Mouse (Mus musculus) forebrain, embryonic 15.5 days (tissue): Measurements from ENCODE around the gene 6030445D17Rik. TPM values are rescaled to one million over a fixed set of nuclear protein-coding genes. Genes with fewer than 3 reads are reported as not detected.

Experiments used
- ATAC-seq: fragments of 200-750 bp; cut with Nextera tagmentation; replicated peaks from 2 replicates; pipeline ENCODE4 v1.8.0; 2017; ENCODE audit warnings: mild to moderate bottlenecking, moderate TSS enrichment, moderate library complexity
- H3K27ac ChIP-seq: fragments of 300-500 bp; sonication (generic); replicated peaks from 2 replicates; pipeline ENCODE4 v1.5.1; 2015; ENCODE audit warnings: mild to moderate bottlenecking, inconsistent platforms
- H3K27me3 ChIP-seq: fragments of 300-500 bp; sonication (generic); 2 replicates; pipeline ENCODE4 v1.6.1; 2015; ENCODE audit warnings: inconsistent platforms
- H3K36me3 ChIP-seq: fragments of 300-500 bp; sonication (generic); 2 replicates; pipeline ENCODE4 v1.6.1; 2015; ENCODE audit warnings: mild to moderate bottlenecking, inconsistent platforms
- H3K4me1 ChIP-seq: fragments of 300-500 bp; sonication (generic); 2 replicates; pipeline ENCODE4 v1.6.1; 2015; ENCODE audit warnings: inconsistent platforms
- H3K4me2 ChIP-seq: fragments of 300-500 bp; sonication (generic); replicated peaks from 2 replicates; pipeline ENCODE4 v1.6.1; 2015; ENCODE audit warnings: mild to moderate bottlenecking, inconsistent platforms
- H3K4me3 ChIP-seq: fragments of 300-500 bp; sonication (generic); 2 replicates; pipeline ENCODE4 v1.5.1; 2015; ENCODE audit warnings: mild to moderate bottlenecking, inconsistent platforms
- H3K9ac ChIP-seq: fragments of 300-500 bp; sonication (generic); replicated peaks from 2 replicates; pipeline ENCODE4 v1.6.1; 2015; ENCODE audit warnings: mild to moderate bottlenecking, inconsistent platforms
- H3K9me3 ChIP-seq: fragments of 300-500 bp; sonication (generic); 2 replicates; pipeline ENCODE4 v1.6.1; 2016; ENCODE audit warnings: inconsistent platforms
- WGBS: fragments of 180-500 bp; shearing (Covaris S2); methylation state at CpG from one replicate; pipeline ENCODE4 v1.1.7; 2015; ENCODE audit warnings: mixed read lengths; 5-methylcytosine and 5-hydroxymethylcytosine counted together
- polyA plus RNA-seq: library from polyadenylated mRNA; unstranded; fragments of >200 nt; fragmentation: Nextera tagmentation; extraction: Ambion mirVana; gene quantifications from 2 replicates; pipeline ENCODE4 v1.2.1, GENCODE M21; 2015

Gene 6030445D17Rik
- polyA plus RNA-seq, 1 experiment from 2014 or later: 0.57 TPM

DNA sequence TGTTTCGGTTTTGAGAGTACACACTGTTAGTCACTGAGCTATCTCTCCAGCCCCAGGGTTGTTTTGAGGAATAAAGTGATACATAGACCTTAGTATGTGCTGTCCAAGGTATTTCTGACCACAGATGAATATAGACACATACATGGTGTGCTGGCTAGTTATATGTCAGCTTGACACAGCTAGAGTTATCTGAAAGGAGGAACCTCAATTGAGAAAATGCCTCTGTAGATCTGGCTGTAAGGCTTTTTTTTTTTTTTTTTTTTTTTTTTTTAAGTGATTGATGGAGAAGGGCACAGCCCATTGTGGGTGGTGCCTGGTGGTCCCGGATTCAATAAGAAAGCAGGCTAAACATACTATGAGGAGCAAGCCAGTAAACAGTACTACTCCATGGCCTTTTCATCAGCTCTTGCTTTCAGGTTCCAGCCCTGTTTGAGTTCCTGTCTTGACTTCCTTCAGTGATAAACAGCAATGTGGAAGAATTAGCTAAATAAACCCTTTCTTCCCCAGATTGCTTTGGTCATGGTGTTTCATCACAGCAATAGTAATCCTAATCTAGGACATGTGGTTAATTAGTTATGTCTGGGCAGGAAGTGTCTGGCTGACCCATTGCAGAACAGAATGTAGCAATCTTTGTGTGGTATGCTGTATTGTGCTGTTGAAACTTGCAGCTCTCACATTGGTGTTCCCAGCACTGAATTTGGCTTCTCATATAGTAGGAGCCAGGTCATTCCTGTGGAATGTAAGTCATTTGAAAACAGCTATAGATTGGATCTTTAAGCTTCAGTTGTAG, 43.6 kb downstream of the 6030445D17Rik start:
- Histone ChIP-seq H3K36me3 (no peaks in the 10 kb centered on the region), H3K27me3 (no peaks in the 10 kb centered on the region), H3K4me1 (no peaks in the 10 kb centered on the region), H3K9ac (no peak overlapping the region), H3K27ac (no peak overlapping the region), H3K9me3 (no peaks in the 10 kb centered on the region), H3K4me3 (no peak overlapping the region), H3K4me2 (no peak overlapping the region)
- 63% methylated on average over 2 of the region's 2 CpGs for WGBS
- ATAC-seq: no peak

DNA sequence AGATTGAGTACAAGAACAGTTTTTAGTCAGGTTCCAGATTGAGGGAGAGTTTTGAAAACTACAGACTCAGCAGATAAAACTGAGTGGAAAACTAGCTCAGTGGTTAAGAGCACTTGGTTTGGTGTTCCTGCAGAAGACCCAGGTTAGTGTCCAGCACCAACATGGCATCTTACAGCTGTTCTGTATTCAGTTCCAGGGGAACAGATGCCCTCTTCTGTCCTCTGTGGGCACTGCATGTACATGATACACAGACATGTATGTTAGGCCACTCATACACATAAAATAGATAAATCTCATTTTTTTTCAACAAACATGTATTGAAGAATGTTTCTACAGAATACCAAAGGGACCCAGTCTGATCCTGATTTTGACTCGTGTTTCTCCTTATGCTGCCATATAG, 47.8 kb downstream of the 6030445D17Rik start:
- Histone ChIP-seq H3K9ac (no peak overlapping the region), H3K4me2 (no peak overlapping the region), H3K27ac (no peak overlapping the region), H3K9me3 (no peaks in the 10 kb centered on the region), H3K27me3 (no peaks in the 10 kb centered on the region), H3K4me3 (no peak overlapping the region), H3K4me1 (0 out of 2 replicates have a peak, but pooled peaks cover 3% of the 10 kb centered on the region), H3K36me3 (no peaks in the 10 kb centered on the region)
- WGBS: 86% methylated on average over 1 of the region's 1 CpGs
- no peak for ATAC-seq

GRCm38 (mm10) chr4:136511708-136512107, 49.7 kb downstream of the 6030445D17Rik start:
- ATAC-seq: no peak
- Histone ChIP-seq H3K27me3 (no peaks in the 10 kb centered on the region), H3K36me3 (no peaks in the 10 kb centered on the region), H3K4me3 (no peak overlapping the region), H3K4me1 (0 out of 2 replicates have a peak, but pooled peaks cover 3% of the 10 kb centered on the region), H3K4me2 (no peak overlapping the region), H3K27ac (no peak overlapping the region), H3K9me3 (no peaks in the 10 kb centered on the region), H3K9ac (no peak overlapping the region)
- 41% methylated on average over 4 of the region's 4 CpGs for WGBS

DNA sequence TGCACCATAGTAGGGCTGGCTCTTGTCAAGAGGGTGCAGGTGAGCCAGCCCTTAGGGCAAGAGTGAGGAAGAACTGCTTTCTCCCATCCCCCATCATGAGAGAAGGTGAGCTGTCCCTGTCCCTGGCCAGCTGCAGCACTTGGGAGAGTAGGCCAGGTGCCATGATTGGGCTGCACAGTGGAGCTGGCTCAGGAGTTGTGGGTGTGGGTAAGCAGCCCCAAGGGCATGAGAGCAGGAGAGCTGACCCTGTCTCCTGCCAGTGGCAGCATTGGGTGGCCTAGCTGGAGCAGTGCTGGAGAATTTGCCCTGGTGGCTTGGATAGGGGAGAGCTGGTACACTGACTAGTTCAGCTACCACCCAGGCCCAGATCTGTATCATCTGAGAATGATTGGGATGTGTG, 50.9 kb downstream of the 6030445D17Rik start:
- H3K36me3 ChIP-seq: no peaks in the 10 kb centered on the region
- no peak overlapping the region for H3K4me2 ChIP-seq
- 0 out of 2 replicates have a peak, but pooled peaks cover 3% of the 10 kb centered on the region for H3K4me1 ChIP-seq
- H3K9me3 ChIP-seq: no peaks in the 10 kb centered on the region
- no peak overlapping the region for H3K9ac ChIP-seq
- H3K27ac ChIP-seq: no peak overlapping the region
- no peak overlapping the region for H3K4me3 ChIP-seq
- H3K27me3 ChIP-seq: no peaks in the 10 kb centered on the region
- ATAC-seq: no peak

Other genes starting within 250 kb of the 6030445D17Rik start
- 0.57 and 1.0 TPM in 2 replicates for gene Tcea3, start 214.5 kb upstream of the 6030445D17Rik start, polyA plus RNA-seq
- gene Zfp46, start 177.6 kb upstream of the 6030445D17Rik start, polyA plus RNA-seq: 42.2 and 46.1 TPM in 2 replicates
- gene Hnrnpr, start 151.3 kb upstream of the 6030445D17Rik start, polyA plus RNA-seq: 247 and 258 TPM in 2 replicates
- 0.70 and 0.74 TPM in 2 replicates for gene Htr1d, start 38.7 kb upstream of the 6030445D17Rik start, polyA plus RNA-seq
- gene Luzp1, start 7.5 kb downstream of the 6030445D17Rik start, polyA plus RNA-seq: 62.1 and 69.8 TPM in 2 replicates
- 94.3 and 108 TPM in 2 replicates for gene Kdm1a, start 140.5 kb downstream of the 6030445D17Rik start, polyA plus RNA-seq
- gene Tex46, start 148.2 kb downstream of the 6030445D17Rik start, polyA plus RNA-seq: not detected in 2 replicates
- 0.05 TPM in 1 of 2 replicates, not detected in the other for gene Lactbl1, start 160.4 kb downstream of the 6030445D17Rik start, polyA plus RNA-seq